Mouse (Mus musculus) embryonic fibroblast, embryonic 13.5 days (primary cell): Measurements from ENCODE around the gene Esrra. TPM values are rescaled to one million over a fixed set of nuclear protein-coding genes. Genes with fewer than 3 reads are reported as not detected.
"Not testable (repeated sequence)": the region's sequence is repeated elsewhere in the genome, so short reads cannot be mapped to it uniquely, and the experiment has no call there.

ENCODE experiments used
- H3K27ac ChIP-seq: 2 replicates; pipeline ENCODE4 v1.5.1; 2012; ENCODE audit warnings: low read length, control low read depth, inconsistent platforms; ENCODE audit not compliant: insufficient read depth
- H3K4me1 ChIP-seq: 2 replicates; pipeline ENCODE4 v1.6.1; 2011; ENCODE audit warnings: low read length; ENCODE audit not compliant: control insufficient read depth, insufficient read depth
- H3K4me3 ChIP-seq: 2 replicates; pipeline ENCODE4 v1.5.1; 2011; ENCODE audit warnings: mild to moderate bottlenecking, control low read depth, low read length; ENCODE audit not compliant: insufficient read depth
- CTCF ChIP-seq: IDR thresholded peaks from 2 replicates; pipeline ENCODE4 v1.5.1; 2011; ENCODE audit warnings: mild to moderate bottlenecking, control low read depth, low read length, moderate library complexity, borderline replicate concordance; ENCODE audit not compliant: insufficient read depth
- POLR2A ChIP-seq: IDR thresholded peaks from 2 replicates; pipeline ENCODE4 v1.6.1; 2011; ENCODE audit warnings: low read depth, mild to moderate bottlenecking, control low read depth, low read length, moderate library complexity
- polyA plus RNA-seq: library from polyadenylated mRNA; stranded (reverse); fragments of >200 nt; gene quantifications from 2 replicates; pipeline ENCODE4 v1.2.4, GENCODE M21; 2011; ENCODE audit warnings: low read depth; ENCODE audit not compliant: missing spikeins, insufficient read length

The Esrra gene
- polyA plus RNA-seq, 1 experiment: 18.6 TPM

- Histone ChIP-seq H3K4me1 (no peaks in the 10 kb centered on the region; the same call in 1 of the 2 replicates), H3K4me3 (no peak overlapping the region), H3K27ac (no peak overlapping the region)
- TF ChIP-seq POLR2A (no peak), CTCF (no peak)
Measured at GRCm38 (mm10) chr19:6912205-6912970, 9.2 kb downstream of the Esrra start.

GRCm38 (mm10) chr19:6911101-6912074 lies 10.2 kb downstream of the Esrra start:
- H3K4me3 ChIP-seq: peak overlapping the region; percentile 67
- no peak overlapping the region for H3K27ac ChIP-seq
- no peaks in the 10 kb centered on the region; the same call in 1 of the 2 replicates for H3K4me1 ChIP-seq
- TF ChIP-seq CTCF (no peak), POLR2A (no peak)

- TF ChIP-seq POLR2A: peak; percentile 45; the same call in 1 of the 2 replicates
- H3K4me3 ChIP-seq: peak overlapping the region; percentile 67
- H3K4me1 ChIP-seq: not testable (repeated sequence)
- peak overlapping the region; percentile 96 for H3K27ac ChIP-seq
Measured at GRCm38 (mm10) chr19:6910306-6910705, 11.3 kb downstream of the Esrra start.

GRCm38 (mm10) chr19:6909507-6910289 lies 11.9 kb downstream of the Esrra start, which contains the start of the genes Trmt112 and Prdx5:
Gene Trmt112 (plus strand): TSS chr19:6909698.
Gene Prdx5 (minus strand): TSS chr19:6910106.
- H3K4me1 ChIP-seq: no peaks in the 10 kb centered on the region; the same call in 1 of the 2 replicates
- peak within 1 kb of the TSS; percentile 96 for H3K27ac ChIP-seq
- peak within 1 kb of the TSS; percentile 67 for H3K4me3 ChIP-seq
- TF ChIP-seq POLR2A (peak; percentile 94), CTCF (no peak)

- Histone ChIP-seq H3K27ac (peak overlapping the region; percentile 73), H3K4me3 (peak overlapping the region; percentile 67), H3K4me1 (no peaks in the 10 kb centered on the region; the same call in 1 of the 2 replicates)
- TF ChIP-seq CTCF: no peak
- no peak for TF ChIP-seq POLR2A
Measured at GRCm38 (mm10) chr19:6909021-6909420, 12.6 kb downstream of the Esrra start.

- Histone ChIP-seq H3K4me3 (peak overlapping the region; percentile 67), H3K4me1 (no peaks in the 10 kb centered on the region; the same call in 1 of the 2 replicates), H3K27ac (peak overlapping the region; percentile 73; the same call in 1 of the 2 replicates)
- TF ChIP-seq CTCF (no peak), POLR2A (no peak)
Measured at GRCm38 (mm10) chr19:6907811-6908540, 13.6 kb downstream of the Esrra start.

GRCm38 (mm10) chr19:6907094-6907493 lies 14.5 kb downstream of the Esrra start:
- Histone ChIP-seq H3K27ac (no peak overlapping the region), H3K4me3 (no peak overlapping the region), H3K4me1 (no peaks in the 10 kb centered on the region; the same call in 1 of the 2 replicates)
- TF ChIP-seq POLR2A: no peak
- TF ChIP-seq CTCF: no peak

- Histone ChIP-seq H3K4me1 (no peaks in the 10 kb centered on the region; the same call in 1 of the 2 replicates), H3K27ac (no peak overlapping the region), H3K4me3 (no peak overlapping the region)
- TF ChIP-seq POLR2A (no peak), CTCF (no peak)
Measured at GRCm38 (mm10) chr19:6906199-6906598, 15.4 kb downstream of the Esrra start.
